19 mouse cellular contexts compared by ENCODE assay signal in genomic region chr17:56634023-56634422, GRCm38 (mm10). TPM values are rescaled to one million over a fixed set of nuclear protein-coding genes. Genes with fewer than 3 reads are reported as not detected.
DNase-seq lines count a peak whose midpoint lies in the region; ATAC-seq and TF ChIP-seq lines count a peak whose summit lies in the region.
"Had no signal": no experiment of that assay in that cellular context is flagged by ENCODE, and none has a peak within 500 bp of the region (broad histone marks: within the 10 kb centered on the region; RNA-seq: fewer than 3 reads in every experiment).

No protein-coding gene starts in this region.

- TF ChIP-seq RAD21 in CH12.LX (IDR thresholded peaks at IDR 0.05; ENCODE audit: low read depth, low read length), result no peak

- dilution Hi-C loops in CH12.LX (cut with MboI; ENCODE audit: extremely low pct_ligation_motif_present, extremely low pct_unique_long_range_greater_than_20kb, low sequenced_read_pairs), result no loop called here

- H3K27ac ChIP-seq in liver, postnatal 0 days (ENCODE audit: low read depth), result no peak overlapping the region
- H3K27ac ChIP-seq in CH12.LX (ENCODE audit: insufficient read depth, low read depth), result no peak overlapping the region
- H3K27ac ChIP-seq: embryonic facial prominence, embryonic 13.5 days; forebrain, embryonic 12.5 days; heart, adult 2 months; hindbrain, embryonic 15.5 days had no signal

- no peaks in the 10 kb centered on the region for H3K4me1 ChIP-seq in liver, postnatal 0 days (ENCODE audit: insufficient read depth)
- peaks cover 11 to 40% of the 10 kb centered on the region in 2 experiments for H3K4me1 ChIP-seq in CH12.LX (ENCODE audit: control insufficient read depth in 1 of 2, insufficient read depth in 2 of 2)
- H3K4me1 ChIP-seq: embryonic facial prominence, embryonic 13.5 days; forebrain, embryonic 12.5 days; heart, embryonic 12.5 days; hindbrain, embryonic 15.5 days had no signal

- TF ChIP-seq EP300 in liver, postnatal 0 days (IDR thresholded peaks at IDR 0.05; ENCODE audit: low read depth), result no peak
- TF ChIP-seq EP300 in CH12.LX (IDR thresholded peaks at IDR 0.05; ENCODE audit: low read length), result no peak

- H3K79me2 ChIP-seq in CH12.LX (replicated peaks; ENCODE audit: control insufficient read depth, extremely low read depth, insufficient read depth, poor library complexity, severe bottlenecking), result peaks cover 7% of the 10 kb centered on the region; the same call in 1 of the 2 replicates

- no peak overlapping the region for H3K4me2 ChIP-seq in liver, postnatal 0 days (ENCODE audit: low read depth, low read length)
- H3K4me2 ChIP-seq in CH12.LX (ENCODE audit: insufficient read depth, low read depth, poor library complexity, severe bottlenecking), result no peak overlapping the region
- H3K4me2 ChIP-seq: embryonic facial prominence, embryonic 13.5 days; forebrain, embryonic 12.5 days; heart, embryonic 12.5 days; hindbrain, embryonic 15.5 days had no signal

- 58% methylated on average over 6 of the region's 6 CpGs for WGBS in liver, postnatal 0 days (ENCODE audit: insufficient replicate concordance)

- TF ChIP-seq CTCF in liver, postnatal 0 days (IDR thresholded peaks at IDR 0.05; ENCODE audit: low read depth), result no peak
- no peak for TF ChIP-seq CTCF in CH12.LX (conservative IDR thresholded peaks at IDR 0.05 in 1 of 2, IDR thresholded peaks at IDR 0.05 in 1 of 2; ENCODE audit: low read depth in 2 of 2, low read length in 2 of 2)

- H3K4me3 ChIP-seq in liver, postnatal 0 days (ENCODE audit: low read depth, low read length), result no peak overlapping the region
- no peak overlapping the region for H3K4me3 ChIP-seq in CH12.LX (replicated peaks in 1 of 3; ENCODE audit: low read depth in 2 of 3, low read length in 2 of 3, poor library complexity in 1 of 3)
- H3K4me3 ChIP-seq: embryonic facial prominence, embryonic 13.5 days; forebrain, embryonic 12.5 days; heart, adult 2 months; heart, embryonic 12.5 days; hindbrain, embryonic 15.5 days had no signal

- no peak for TF ChIP-seq POLR2A in CH12.LX (IDR thresholded peaks at IDR 0.05; ENCODE audit: low read depth, low read length)

- in situ Hi-C loops in CH12.LX (cut with MboI; ENCODE audit: low pct_ligation_motif_present, low pct_unique_long_range_greater_than_20kb, low sequenced_read_pairs), result no loop called here

- no peak for DNase-seq in liver, postnatal 0 days
- DNase-seq in liver, result no peak
- DNase-seq in CH12.LX (ENCODE audit: extremely low read depth), result peak; percentile 73
- DNase-seq in spleen, postnatal 36 days (ENCODE audit: low spot score in 2 of 2), result peak; percentile 76 to 82
- DNase-seq in frontal cortex, postnatal 10 days (ENCODE audit: low spot score in 2 of 2), result no peak
- no peak for DNase-seq in right cerebral cortex, postnatal 10 days (ENCODE audit: low spot score in 2 of 2)
- DNase-seq: adrenal gland, adult 2 months; cerebellum, adult 18-20 months; cerebellum, adult 9-11 months; cerebellum, postnatal 36 days; gastrocnemius, postnatal 14 days; heart, adult 2 months; heart, postnatal 36 days had no signal

- no peaks in the 10 kb centered on the region for H3K27me3 ChIP-seq in liver, postnatal 0 days (ENCODE audit: insufficient read depth, low read length)
- no peaks in the 10 kb centered on the region for H3K27me3 ChIP-seq in CH12.LX (replicated peaks)
- H3K27me3 ChIP-seq: embryonic facial prominence, embryonic 13.5 days; hindbrain, embryonic 15.5 days had no signal

- H3K9ac ChIP-seq in liver, postnatal 0 days (replicated peaks), result no peak overlapping the region
- no peak overlapping the region for H3K9ac ChIP-seq in CH12.LX (ENCODE audit: insufficient read depth, low read depth)
- H3K9ac ChIP-seq: embryonic facial prominence, embryonic 13.5 days; forebrain, embryonic 12.5 days; heart, embryonic 12.5 days; hindbrain, embryonic 15.5 days had no signal

- peak; percentile 40 for ATAC-seq in liver, postnatal 0 days
- ATAC-seq: CD4-positive, CD25-positive, alpha-beta regulatory T cell, adult 4 months; forebrain, embryonic 16.5 days had no signal

- no peaks in the 10 kb centered on the region for H3K9me3 ChIP-seq in liver, postnatal 0 days (ENCODE audit: low read length)
- no peaks in the 10 kb centered on the region for H3K9me3 ChIP-seq in CH12.LX (replicated peaks; ENCODE audit: low read length)
- H3K9me3 ChIP-seq: embryonic facial prominence, embryonic 13.5 days; forebrain, embryonic 12.5 days; heart, embryonic 12.5 days; hindbrain, embryonic 15.5 days had no signal

- no peaks in the 10 kb centered on the region for H3K36me3 ChIP-seq in liver, postnatal 0 days (replicated peaks; ENCODE audit: insufficient read depth, low read length)
- H3K36me3 ChIP-seq in CH12.LX (replicated peaks in 1 of 2; ENCODE audit: control insufficient read depth in 1 of 2, insufficient read depth in 1 of 2, low read length in 1 of 2), result no peaks in the 10 kb centered on the region
- H3K36me3 ChIP-seq: embryonic facial prominence, embryonic 13.5 days; forebrain, embryonic 12.5 days; heart, embryonic 12.5 days; hindbrain, embryonic 15.5 days had no signal

TF ChIP-seq in CH12.LX, 34 proteins besides CTCF, POLR2A, EP300 and RAD21:
- TF ChIP-seq SIN3A (IDR thresholded peaks at IDR 0.05; ENCODE audit: low read length), result no peak
- peak; percentile 62 for TF ChIP-seq BHLHE40 (IDR thresholded peaks at IDR 0.05; ENCODE audit: low read depth, low read length)
- TF ChIP-seq ZKSCAN1 (IDR thresholded peaks at IDR 0.05; ENCODE audit: borderline replicate concordance, low read depth, low read length), result no peak

RNA-seq across cellular contexts. Expression of gene Catsperd, which starts 6.1 kb away (rescaled TPM):
- polyA plus RNA-seq in liver, postnatal 0 days (2015; fragmentation: Nextera tagmentation; extraction: Ambion mirVana), result 0.33 and 0.60 TPM in 2 replicates
- total RNA-seq in CH12.LX (2012; rRNA removed), result 0.21 and 0.25 TPM in 2 replicates
- 0.16 and 0.49 TPM in 2 replicates for total RNA-seq in CH12.LX (2014; rRNA removed)
- polyA plus RNA-seq in CH12.LX (2012; ENCODE audit: insufficient read length, low read depth), result 0.36 and 0.45 TPM in 2 replicates
- total RNA-seq: gastrocnemius, postnatal 14 days; heart, adult 2 months; heart, postnatal 36 days had no signal

RNA-seq across cellular contexts. Expression of gene Lonp1, which starts 7.3 kb away (rescaled TPM):
- 29.8 and 31.9 TPM in 2 replicates for polyA plus RNA-seq in liver, postnatal 0 days (2015; fragmentation: Nextera tagmentation; extraction: Ambion mirVana)
- total RNA-seq in CH12.LX (2012; rRNA removed) (115 and 151 TPM in 2 replicates), CH12.LX (2014; rRNA removed) (65.4 and 69.6 TPM in 2 replicates)
- polyA plus RNA-seq in CH12.LX (2012; ENCODE audit: insufficient read length, low read depth), result 99.4 and 112 TPM in 2 replicates

RNA-seq across cellular contexts. Expression of gene Rpl36, which starts 20.8 kb away (rescaled TPM):
- polyA plus RNA-seq in liver, postnatal 0 days (2015; fragmentation: Nextera tagmentation; extraction: Ambion mirVana), result 1,436 and 1,479 TPM in 2 replicates
- 4,187 and 4,995 TPM in 2 replicates for total RNA-seq in CH12.LX (2012; rRNA removed)
- total RNA-seq in CH12.LX (2014; rRNA removed), result 1,342 and 1,734 TPM in 2 replicates
- 1,364 and 1,412 TPM in 2 replicates for polyA plus RNA-seq in CH12.LX (2012; ENCODE audit: insufficient read length, low read depth)

RNA-seq across cellular contexts. Expression of gene 2410015M20Rik, which starts 24.5 kb away (rescaled TPM):
- 259 and 260 TPM in 2 replicates for polyA plus RNA-seq in liver, postnatal 0 days (2015; fragmentation: Nextera tagmentation; extraction: Ambion mirVana)
- total RNA-seq in CH12.LX (2012; rRNA removed) (249 and 272 TPM in 2 replicates), CH12.LX (2014; rRNA removed) (154 TPM in 2 replicates)
- polyA plus RNA-seq in CH12.LX (2012; ENCODE audit: insufficient read length, low read depth), result 178 and 202 TPM in 2 replicates

RNA-seq across cellular contexts. Expression of gene Ranbp3, which starts 39.1 kb away (rescaled TPM):
- polyA plus RNA-seq in liver, postnatal 0 days (2015; fragmentation: Nextera tagmentation; extraction: Ambion mirVana), result 19.6 and 21.8 TPM in 2 replicates
- total RNA-seq in CH12.LX (2012; rRNA removed), result 77.9 and 91.6 TPM in 2 replicates
- 71.5 and 79.5 TPM in 2 replicates for total RNA-seq in CH12.LX (2014; rRNA removed)
- polyA plus RNA-seq in CH12.LX (2012; ENCODE audit: insufficient read length, low read depth), result 86.0 and 86.8 TPM in 2 replicates

Comparison
In these comparisons a context has a peak if more than half of its experiments do, and no peak if none do; other contexts are left out.
1. DNase-seq: peak in CH12.LX (single experiment) and spleen, postnatal 36 days (2 of 2); none in liver, postnatal 0 days (single experiment), liver (single experiment), frontal cortex, postnatal 10 days (0 of 2) and right cerebral cortex, postnatal 10 days (0 of 2).